Mouse (Mus musculus): ENCODE data around the gene Eif3i. TPM values are rescaled to one million over a fixed set of nuclear protein-coding genes. Genes with fewer than 3 reads are reported as not detected.
A peak's percentile ranks its signal among the peaks of the same experiment; 100 is the strongest.
"Not testable (repeated sequence)": the region's sequence is repeated elsewhere in the genome, so short reads cannot be mapped to it uniquely, and the experiment has no call there.

The Eif3i gene
- polyA plus RNA-seq, 1 experiment from 2014 or later, result 125 TPM

DNA sequence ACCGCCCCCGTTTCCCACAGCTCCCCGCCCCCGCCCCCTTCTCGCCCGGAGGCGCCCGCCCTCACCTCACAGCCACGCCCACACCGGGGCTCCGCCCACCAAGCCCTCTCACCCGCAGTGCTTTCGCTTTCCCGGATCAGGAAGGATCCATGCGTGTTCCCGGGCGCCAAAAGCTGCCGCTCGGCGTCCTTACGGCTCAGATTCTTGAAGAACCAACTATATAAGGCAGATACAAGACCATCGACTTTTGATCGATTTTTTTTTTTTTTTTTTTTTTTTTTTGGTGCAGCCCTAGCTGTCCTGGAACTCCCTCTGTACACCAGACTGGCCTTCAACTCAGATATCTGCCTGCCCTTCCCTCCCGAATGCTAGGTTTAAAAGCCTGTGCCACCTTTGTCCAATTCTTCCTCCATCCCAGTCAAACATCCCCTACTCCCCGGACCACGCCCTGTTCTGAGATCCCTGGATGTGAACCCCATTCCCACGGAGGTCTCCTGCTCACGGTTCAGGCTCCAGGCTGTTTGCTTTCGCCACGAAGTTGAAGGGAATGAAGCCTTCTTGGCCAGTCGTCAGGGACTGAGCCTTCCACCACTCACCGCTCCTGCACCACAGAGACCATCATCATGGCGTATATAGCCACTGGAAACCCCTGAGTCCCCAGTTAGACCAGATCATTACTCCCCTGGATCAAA lies 43.8 kb downstream of the Eif3i start:
- Histone ChIP-seq H3K9me3 (ENCODE audit: low read length) (no peaks in the 10 kb centered on the region), H3K4me3 (ENCODE audit: low read depth, low read length) (peak overlapping the region; percentile 57), H3K4me1 (ENCODE audit: insufficient read depth) (peaks cover 23% of the 10 kb centered on the region), H3K4me2 (ENCODE audit: low read depth, low read length) (peak overlapping the region; percentile 95), H3K36me3 (replicated peaks; ENCODE audit: insufficient read depth, low read length) (no peaks in the 10 kb centered on the region), H3K27ac (ENCODE audit: low read depth) (peak overlapping the region; percentile 67), H3K9ac (replicated peaks) (peak overlapping the region; percentile 56), H3K27me3 (ENCODE audit: insufficient read depth, low read length) (no peaks in the 10 kb centered on the region)
- DNase-seq (peak; percentile 96), ATAC-seq (peak; percentile 84)
- no peak for TF ChIP-seq EP300 (IDR thresholded peaks at IDR 0.05; ENCODE audit: low read depth)
- TF ChIP-seq CTCF (IDR thresholded peaks at IDR 0.05; ENCODE audit: low read depth), result no peak
- 7% methylated on average over 29 of the region's 33 CpGs for WGBS (ENCODE audit: insufficient replicate concordance)

DNA sequence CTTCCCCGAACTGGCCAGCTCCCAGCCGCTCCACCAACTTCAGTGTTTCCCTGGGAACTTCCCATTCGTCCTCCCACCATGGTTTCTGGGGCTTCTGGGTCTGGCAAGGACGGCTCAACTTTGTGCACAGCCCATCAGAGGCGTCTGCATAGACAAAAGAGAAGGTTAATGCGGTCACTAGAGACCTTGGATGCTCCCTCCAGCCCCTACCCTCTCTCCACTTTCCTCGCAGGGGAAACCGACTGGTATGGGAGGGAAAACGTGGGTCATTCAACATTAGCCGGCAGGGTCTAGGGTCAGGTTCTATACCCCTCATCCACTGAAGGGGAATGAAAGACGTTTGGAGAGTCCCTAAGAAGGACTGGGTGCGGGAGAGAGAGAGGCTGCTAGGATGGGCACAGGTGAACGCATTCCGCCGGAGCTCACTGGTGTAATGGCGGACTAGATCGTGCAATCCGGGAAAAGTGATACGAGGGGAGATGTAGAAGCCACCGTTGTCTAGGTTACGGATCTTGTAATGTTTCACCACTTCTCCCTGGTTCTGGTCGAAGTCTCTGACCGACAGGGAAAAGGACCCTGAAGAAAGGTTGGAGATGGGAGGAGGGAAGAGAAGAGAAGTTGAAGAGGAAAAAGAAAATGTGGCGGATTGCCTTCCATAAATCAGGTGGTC lies 44.5 kb downstream of the Eif3i start:
- Histone ChIP-seq H3K4me1 (ENCODE audit: insufficient read depth) (peaks cover 23% of the 10 kb centered on the region), H3K9ac (replicated peaks) (peak overlapping the region; percentile 56), H3K4me2 (ENCODE audit: low read depth, low read length) (peak overlapping the region; percentile 95), H3K9me3 (ENCODE audit: low read length) (no peaks in the 10 kb centered on the region), H3K27me3 (ENCODE audit: insufficient read depth, low read length) (no peaks in the 10 kb centered on the region), H3K36me3 (replicated peaks; ENCODE audit: insufficient read depth, low read length) (no peaks in the 10 kb centered on the region), H3K4me3 (ENCODE audit: low read depth, low read length) (peak overlapping the region; percentile 57), H3K27ac (ENCODE audit: low read depth) (no peak overlapping the region)
- peak; percentile 31 for ATAC-seq
- TF ChIP-seq EP300 (IDR thresholded peaks at IDR 0.05; ENCODE audit: low read depth) (no peak), CTCF (IDR thresholded peaks at IDR 0.05; ENCODE audit: low read depth) (no peak)
- DNase-seq, result no peak
- WGBS (ENCODE audit: insufficient replicate concordance), result 1% methylated on average over 24 of the region's 24 CpGs

- WGBS (ENCODE audit: insufficient replicate concordance), result 6% methylated on average over 16 of the region's 16 CpGs
- H3K9ac ChIP-seq (replicated peaks), result peak overlapping the region; percentile 56
Observed at GRCm38 (mm10) chr4:129555421-129555861, 45.0 kb downstream of the Eif3i start.

GRCm38 (mm10) chr4:129554512-129554911 lies 45.9 kb downstream of the Eif3i start:
- peaks cover 23% of the 10 kb centered on the region for H3K4me1 ChIP-seq (ENCODE audit: insufficient read depth)
- not testable (repeated sequence) for ATAC-seq; H3K27ac ChIP-seq (ENCODE audit: low read depth); H3K9me3 ChIP-seq (ENCODE audit: low read length); H3K9ac ChIP-seq (replicated peaks); H3K4me2 ChIP-seq (ENCODE audit: low read depth, low read length); H3K36me3 ChIP-seq (replicated peaks; ENCODE audit: insufficient read depth, low read length); H3K4me3 ChIP-seq (ENCODE audit: low read depth, low read length); DNase-seq; H3K27me3 ChIP-seq (ENCODE audit: insufficient read depth, low read length)
- WGBS (ENCODE audit: insufficient replicate concordance), result 90% methylated on average over 6 of the region's 6 CpGs

More at GRCm38 (mm10) chr4:129555421-129555861, 45.0 kb downstream of the Eif3i start:
- Histone ChIP-seq H3K4me3 (ENCODE audit: low read depth, low read length) (peak overlapping the region; percentile 57), H3K4me1 (ENCODE audit: insufficient read depth) (peaks cover 23% of the 10 kb centered on the region), H3K27ac (ENCODE audit: low read depth) (no peak overlapping the region), H3K4me2 (ENCODE audit: low read depth, low read length) (peak overlapping the region; percentile 95), H3K9me3 (ENCODE audit: low read length) (no peaks in the 10 kb centered on the region), H3K36me3 (replicated peaks; ENCODE audit: insufficient read depth, low read length) (no peaks in the 10 kb centered on the region), H3K27me3 (ENCODE audit: insufficient read depth, low read length) (no peaks in the 10 kb centered on the region)
- DNase-seq (peak; percentile 76), ATAC-seq (no peak)
- TF ChIP-seq CTCF (IDR thresholded peaks at IDR 0.05; ENCODE audit: low read depth) (peak; percentile 82), EP300 (IDR thresholded peaks at IDR 0.05; ENCODE audit: low read depth) (no peak)

GRCm38 (mm10) chr4:129550295-129550694 lies 50.2 kb downstream of the Eif3i start:
- no peak overlapping the region for H3K27ac ChIP-seq (ENCODE audit: low read depth)
- TF ChIP-seq CTCF (IDR thresholded peaks at IDR 0.05; ENCODE audit: low read depth), result no peak
- no peak for TF ChIP-seq EP300 (IDR thresholded peaks at IDR 0.05; ENCODE audit: low read depth)
- H3K4me1 ChIP-seq (ENCODE audit: insufficient read depth), result no peaks in the 10 kb centered on the region; the same call in 1 of the 2 replicates
- DNase-seq (no peak), ATAC-seq (no peak)
- H3K9ac ChIP-seq (replicated peaks), result no peak overlapping the region
- 91% methylated on average over 1 of the region's 1 CpGs for WGBS (ENCODE audit: insufficient replicate concordance)
- no peaks in the 10 kb centered on the region for H3K36me3 ChIP-seq (replicated peaks; ENCODE audit: insufficient read depth, low read length)
- H3K4me2 ChIP-seq (ENCODE audit: low read depth, low read length), result no peak overlapping the region
- no peaks in the 10 kb centered on the region for H3K9me3 ChIP-seq (ENCODE audit: low read length)
- no peaks in the 10 kb centered on the region for H3K27me3 ChIP-seq (ENCODE audit: insufficient read depth, low read length)
- no peak overlapping the region for H3K4me3 ChIP-seq (ENCODE audit: low read depth, low read length)

DNA sequence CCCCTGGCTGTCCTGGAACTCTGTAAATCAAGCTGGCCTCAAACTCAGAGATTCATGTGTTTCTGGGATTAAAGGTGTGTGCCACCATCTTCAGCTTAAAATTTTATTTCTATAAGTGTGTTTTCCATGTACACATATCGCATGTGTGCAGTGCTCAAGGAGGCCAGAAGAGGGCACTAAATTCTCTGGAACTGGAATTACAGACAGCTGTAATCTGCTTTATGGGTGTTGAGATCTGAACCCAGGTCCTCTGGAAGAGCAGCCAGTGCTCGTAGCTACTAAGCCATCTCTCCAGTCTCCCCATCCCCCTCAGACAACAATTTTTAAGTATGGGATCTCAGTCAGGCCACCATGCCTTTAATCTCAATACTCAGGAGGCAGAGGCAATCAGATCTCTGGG lies 51.1 kb downstream of the Eif3i start:
- 87% methylated on average over 2 of the region's 2 CpGs for WGBS (ENCODE audit: insufficient replicate concordance)
- H3K9me3 ChIP-seq (ENCODE audit: low read length), result no peaks in the 10 kb centered on the region
- no peaks in the 10 kb centered on the region for H3K4me1 ChIP-seq (ENCODE audit: insufficient read depth)
- no peak for ATAC-seq
- H3K27me3 ChIP-seq (ENCODE audit: insufficient read depth, low read length), result no peaks in the 10 kb centered on the region
- H3K9ac ChIP-seq (replicated peaks), result no peak overlapping the region
- no peaks in the 10 kb centered on the region for H3K36me3 ChIP-seq (replicated peaks; ENCODE audit: insufficient read depth, low read length)
- H3K4me2 ChIP-seq (ENCODE audit: low read depth, low read length), result no peak overlapping the region
- H3K4me3 ChIP-seq (ENCODE audit: low read depth, low read length), result no peak overlapping the region
- DNase-seq, result peak; percentile 56
- H3K27ac ChIP-seq (ENCODE audit: low read depth), result no peak overlapping the region
- TF ChIP-seq CTCF (IDR thresholded peaks at IDR 0.05; ENCODE audit: low read depth) (peak; percentile 71), EP300 (IDR thresholded peaks at IDR 0.05; ENCODE audit: low read depth) (no peak)

DNA sequence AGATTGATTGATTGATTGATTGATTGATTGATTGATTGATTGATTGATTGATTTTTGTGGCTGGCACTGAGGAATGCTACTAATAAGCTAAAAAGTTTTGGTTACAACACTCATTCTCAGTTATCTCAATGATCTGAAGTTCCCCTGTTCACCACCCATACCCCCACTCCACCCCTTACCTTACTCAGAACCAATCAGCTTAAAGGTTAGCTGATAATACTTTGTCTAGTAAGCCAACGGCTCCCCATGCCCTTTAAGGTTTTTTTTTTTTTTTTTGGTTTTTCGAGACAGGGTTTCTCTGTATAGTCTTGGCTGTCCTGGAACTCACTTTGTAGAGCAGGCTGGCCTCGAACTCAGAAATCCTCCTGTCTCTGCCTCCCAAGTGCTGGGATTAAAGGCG lies 52.8 kb downstream of the Eif3i start:
- ATAC-seq; H3K4me1 ChIP-seq (ENCODE audit: insufficient read depth): not testable (repeated sequence)
- WGBS (ENCODE audit: insufficient replicate concordance), result 63% methylated on average over 4 of the region's 4 CpGs

More for the DNA sequence above, 52.8 kb downstream of the Eif3i start:
- H3K36me3 ChIP-seq (replicated peaks; ENCODE audit: insufficient read depth, low read length); H3K9me3 ChIP-seq (ENCODE audit: low read length); H3K4me3 ChIP-seq (ENCODE audit: low read depth, low read length); H3K27me3 ChIP-seq (ENCODE audit: insufficient read depth, low read length); H3K9ac ChIP-seq (replicated peaks); DNase-seq; H3K4me2 ChIP-seq (ENCODE audit: low read depth, low read length); H3K27ac ChIP-seq (ENCODE audit: low read depth): not testable (repeated sequence)

Data from liver, postnatal 0 days (tissue).